In genomic region chr12:64917578-64918471, GRCm38 (mm10) we compare ENCODE assay signal across 7 mouse cellular contexts. TPM values are rescaled to one million over a fixed set of nuclear protein-coding genes. Genes with fewer than 3 reads are reported as not detected.
DNase-seq lines count a peak whose midpoint lies in the region; ATAC-seq lines count a peak whose summit lies in the region.

Gene Gm527 (plus strand): TSS chr12:64917906.

- peak within 1 kb of the TSS; percentile 80 for H3K9ac ChIP-seq in intestine, embryonic 15.5 days

- no peaks in the 10 kb centered on the region for H3K36me3 ChIP-seq in intestine, embryonic 15.5 days
- 0 out of 2 replicates have a peak, but pooled peaks cover 4% of the 10 kb centered on the region for H3K36me3 ChIP-seq in midbrain, embryonic 10.5 days

- peak; percentile 100 for ATAC-seq in intestine, embryonic 15.5 days

- peak within 1 kb of the TSS; percentile 76 for H3K4me2 ChIP-seq in intestine, embryonic 15.5 days (replicated peaks)

- no peaks in the 10 kb centered on the region for H3K27me3 ChIP-seq in intestine, embryonic 15.5 days (replicated peaks)
- H3K27me3 ChIP-seq in midbrain, embryonic 10.5 days (ENCODE audit: low read depth, poor library complexity, severe bottlenecking), result peaks cover 9% of the 10 kb centered on the region

- H3K9me3 ChIP-seq in intestine, embryonic 15.5 days, result no peaks in the 10 kb centered on the region
- H3K9me3 ChIP-seq in midbrain, embryonic 10.5 days (replicated peaks), result no peaks in the 10 kb centered on the region

- intact Hi-C loops in gastrocnemius, postnatal 36 days (cut with DNase I), result loop anchor here (2.0 kb wide), 1 partner anchor 45 kb away; no protein-coding TSS in a partner anchor
- intact Hi-C loops in left cerebral cortex, postnatal 25 days (cut with DNase I), result no loop called here

- 0 out of 2 replicates have a peak within 1 kb of the TSS, but pooled peaks have one; percentile 22 for H3K27ac ChIP-seq in intestine, embryonic 15.5 days
- H3K27ac ChIP-seq in midbrain, embryonic 10.5 days (replicated peaks), result peak within 1 kb of the TSS; percentile 89

- peak; percentile 98 for DNase-seq in adrenal gland, adult 2 months
- DNase-seq in embryo, embryonic 11.5 days (ENCODE audit: low read depth, low spot score), result peak; percentile 90
- peak; percentile 89 to 96 for DNase-seq in gastrocnemius, postnatal 36 days
- peak; percentile 93 to 98 for DNase-seq in left cerebral cortex, postnatal 25 days (ENCODE audit: low spot score in 2 of 2)
- peak; percentile 96 for DNase-seq in midbrain, embryonic 10.5 days (ENCODE audit: low spot score)
- peak; percentile 89 for DNase-seq in right cerebral cortex, postnatal 4 days

- under 1% methylated on average over 71 of the region's 93 CpGs for WGBS in intestine, embryonic 15.5 days
- WGBS in midbrain, embryonic 10.5 days, result under 1% methylated on average over 80 of the region's 93 CpGs

- peak within 1 kb of the TSS; percentile 88 for H3K4me3 ChIP-seq in intestine, embryonic 15.5 days (replicated peaks)
- H3K4me3 ChIP-seq in midbrain, embryonic 10.5 days, result peak within 1 kb of the TSS; percentile 85

- no peaks in the 10 kb centered on the region for H3K4me1 ChIP-seq in intestine, embryonic 15.5 days (replicated peaks)
- H3K4me1 ChIP-seq in midbrain, embryonic 10.5 days, result 0 out of 2 replicates have a peak, but pooled peaks cover 4% of the 10 kb centered on the region

RNA-seq across cellular contexts. Expression of gene Gm527, which starts in this region (rescaled TPM):
- total RNA-seq in adrenal gland, adult 2 months (2021), result 1 to 10 TPM; 4.6 to 6.0 TPM
- polyA plus RNA-seq in adrenal gland, adult 2 months (2012; rRNA removed), result 0.08 TPM in 1 of 2 replicates, not detected in the other
- total RNA-seq in gastrocnemius, postnatal 36 days (2021), result 1 to 10 TPM; 3.6 to 4.0 TPM
- polyA plus RNA-seq in intestine, embryonic 15.5 days (2015; fragmentation: Nextera tagmentation; extraction: Ambion mirVana), result 3.3 and 3.4 TPM in 2 replicates
- 10 to 100 TPM; 15.4 to 18.6 TPM for total RNA-seq in left cerebral cortex, postnatal 25 days (2021)
- 2.1 and 2.4 TPM in 2 replicates for polyA plus RNA-seq in midbrain, embryonic 10.5 days (2016; fragmentation: Nextera tagmentation; extraction: Ambion mirVana)

Comparison
In these comparisons a context has a peak if more than half of its experiments do, and no peak if none do; other contexts are left out.
1. Peak in every context shown above with its lines: DNase-seq, ATAC-seq, H3K4me3 ChIP-seq and H3K27ac ChIP-seq.